Mouse (Mus musculus) ovary, postnatal 36 days (tissue): ENCODE results near the gene Cd59b.

ENCODE experiments used
- DNase-seq: peaks from one replicate; pipeline ENCODE4 v3.0.0; 2022; ENCODE audit warnings: low spot score, mixed read lengths

Gene Cd59b

GRCm38 (mm10) chr2:104069704-104070185 is at the start of gene Cd59b:
Gene Cd59b, plus strand, starts transcription at chr2:104069849.
- peak; percentile 59 for DNase-seq

DNA sequence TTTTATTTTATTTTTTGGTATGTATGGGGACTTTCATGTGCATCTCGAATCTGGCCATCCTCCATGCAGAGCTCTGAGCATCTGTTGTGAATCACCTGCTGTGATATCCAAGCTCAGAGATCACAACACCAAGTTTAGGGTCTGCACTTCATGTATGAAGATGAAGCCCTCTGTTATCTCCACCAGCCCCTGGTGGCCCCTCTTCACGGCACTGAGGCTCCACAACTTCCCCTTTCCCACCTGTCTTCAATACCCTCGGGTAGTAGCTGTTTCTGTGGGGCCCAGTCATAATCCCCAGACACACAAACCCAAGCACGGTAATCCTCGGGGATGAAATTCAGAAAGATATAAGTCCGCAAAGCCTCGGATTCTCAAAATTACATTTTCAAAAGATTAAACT is 46.6 kb upstream of the Cd59b start:
- no peak for DNase-seq

DNA sequence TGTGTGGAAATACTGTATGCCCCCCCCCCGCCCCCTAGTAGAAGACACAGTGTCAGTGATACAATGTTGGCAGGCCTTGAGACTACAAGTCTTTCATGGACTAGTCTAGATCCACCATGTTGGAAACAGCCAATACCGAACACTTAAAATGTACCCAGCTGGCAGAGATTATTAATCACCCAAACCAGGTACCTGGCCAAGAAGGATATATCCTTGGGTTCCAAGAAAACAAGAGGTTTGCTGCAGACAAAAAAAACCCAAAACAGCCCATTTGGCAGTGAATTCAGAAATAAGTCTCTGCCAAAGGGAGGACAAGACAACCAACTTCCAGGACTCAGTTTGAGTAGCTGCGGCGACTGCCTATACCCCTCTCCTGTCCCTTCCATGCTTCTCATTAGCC is 45.0 kb upstream of the Cd59b start:
- DNase-seq: no peak

DNA sequence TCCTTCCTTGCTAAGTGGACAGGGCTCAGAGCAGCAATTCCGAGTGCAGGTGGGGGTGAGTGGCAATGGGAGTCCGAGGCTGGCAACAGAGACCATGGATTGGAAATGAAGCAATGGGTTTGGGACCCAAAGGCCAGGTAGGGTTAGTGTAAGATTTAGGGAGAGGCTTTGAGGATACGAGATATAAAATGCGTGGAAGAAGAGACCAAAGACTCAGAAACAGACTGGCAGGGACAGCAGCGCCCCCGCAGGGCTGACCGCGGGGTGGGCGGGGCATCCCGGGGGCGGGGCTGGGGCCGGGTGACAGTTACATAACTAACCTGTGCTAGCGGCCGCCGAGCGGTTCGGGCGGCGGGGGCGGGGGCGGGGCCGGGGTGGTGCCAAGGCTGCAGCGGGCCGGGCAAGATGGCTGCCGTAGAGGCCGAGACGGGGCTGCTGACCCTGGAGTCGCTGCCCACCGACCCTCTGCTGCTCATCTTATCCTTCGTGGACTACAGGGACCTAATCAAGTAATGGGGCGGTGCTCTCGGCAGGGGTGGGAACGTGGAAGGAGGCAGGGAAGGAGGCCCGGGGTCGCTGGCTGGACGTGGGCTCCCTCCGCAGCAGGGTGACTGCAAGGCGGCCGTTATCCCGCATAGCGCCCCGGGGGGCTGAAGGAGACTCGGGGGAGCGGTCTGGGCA is 42.1 kb upstream of the Cd59b start, which contains the start of gene Fbxo3:
TSS of gene Fbxo3 (plus strand) at position 264 of the 681 bp plus-strand sequence.
- DNase-seq: peak; percentile 90

DNA sequence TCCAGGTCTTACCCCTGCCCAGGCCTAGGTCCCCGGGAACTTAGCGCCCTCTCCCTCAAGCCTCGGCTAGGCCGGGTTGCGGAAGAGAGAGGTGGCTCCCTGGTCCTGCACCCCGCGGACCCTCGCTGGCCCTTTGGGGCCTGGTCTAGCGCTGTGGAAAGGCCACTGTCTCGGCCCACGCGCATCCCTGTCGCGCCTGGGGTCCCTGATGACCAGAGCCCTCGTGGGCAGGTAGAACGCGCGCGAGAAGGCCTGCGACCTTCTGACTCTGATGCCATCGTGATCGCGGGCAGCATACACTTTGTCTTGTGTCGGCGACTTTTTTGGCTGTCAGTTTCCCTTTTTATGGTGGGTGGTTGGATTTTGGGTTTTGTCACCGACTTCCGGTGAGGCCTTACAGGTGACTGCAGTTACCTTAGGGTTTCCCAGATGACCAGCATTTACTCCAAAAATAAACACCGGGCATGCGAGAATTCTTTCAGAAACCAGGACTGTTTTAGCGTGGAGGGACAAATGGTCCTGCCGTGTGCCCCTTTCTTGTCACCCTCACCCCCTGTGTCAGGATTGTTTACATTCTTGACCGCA is 41.4 kb upstream of the Cd59b start, which contains the start of gene 4931422A03Rik:
TSS of gene 4931422A03Rik (minus strand) at position 223 of the 585 bp plus-strand sequence.
- DNase-seq: no peak

DNA sequence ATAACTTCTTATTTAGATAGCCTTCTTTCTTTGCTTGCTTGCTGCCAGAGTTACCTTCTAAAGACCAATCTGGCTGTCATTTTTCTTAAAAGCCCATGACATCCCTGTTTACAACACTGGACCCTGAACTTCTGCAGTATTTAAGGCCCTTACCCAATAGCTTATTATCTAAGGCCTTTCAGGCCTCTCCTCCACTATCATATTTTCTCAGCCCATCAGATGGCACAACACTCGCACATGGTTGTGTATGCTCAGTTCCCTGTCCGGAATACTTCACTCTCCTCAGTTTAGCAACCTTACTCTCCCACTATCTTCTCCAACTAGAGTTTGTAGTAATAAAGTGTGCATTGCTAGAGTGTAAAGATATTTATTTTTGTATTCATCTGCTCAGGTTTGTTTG is 40.6 kb upstream of the Cd59b start:
- DNase-seq: no peak

- no peak for DNase-seq
Measured at GRCm38 (mm10) chr2:104030381-104030780, 39.3 kb upstream of the Cd59b start.

DNA sequence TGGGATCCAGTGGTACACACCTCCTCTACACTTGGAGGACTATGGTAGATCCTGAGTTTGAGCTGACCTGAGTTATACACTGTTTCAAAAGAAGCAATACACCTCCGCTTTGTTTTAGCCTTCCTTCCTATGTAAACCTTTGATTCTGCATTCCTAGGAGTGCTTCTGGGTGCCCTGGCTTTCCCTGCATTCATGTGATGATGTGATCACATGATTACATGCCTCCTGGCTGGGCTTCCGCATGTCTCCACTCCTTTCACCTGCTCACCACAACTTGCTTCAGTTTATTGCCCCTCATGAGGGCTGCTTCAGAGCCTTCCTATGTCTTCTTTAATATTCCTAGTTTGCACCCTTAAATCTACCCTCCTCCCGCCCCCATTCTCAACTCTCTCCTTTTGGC is 37.6 kb upstream of the Cd59b start:
- DNase-seq: no peak

- peak; percentile 59 for DNase-seq
Measured at GRCm38 (mm10) chr2:104034832-104035472, 34.7 kb upstream of the Cd59b start.

DNA sequence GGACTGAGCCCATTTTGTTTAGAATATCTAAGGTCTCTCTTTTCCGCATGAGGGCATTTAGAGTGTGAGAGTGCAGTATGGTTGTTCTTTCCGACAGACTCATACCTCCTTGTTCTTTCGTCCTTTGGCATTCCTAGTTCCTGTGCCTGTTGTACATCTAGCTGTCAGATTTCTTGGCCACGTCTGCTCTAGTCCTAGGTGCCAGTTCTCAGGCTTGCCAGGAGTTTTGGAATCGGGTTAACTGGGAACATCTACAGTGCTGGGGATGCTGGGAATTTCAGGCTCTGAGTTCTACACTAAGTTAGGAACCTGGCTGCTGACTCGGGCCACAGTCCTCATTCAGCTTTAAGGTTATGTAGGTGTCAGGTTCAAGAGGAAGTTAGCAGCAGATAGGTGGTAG is 34.1 kb upstream of the Cd59b start:
- no peak for DNase-seq

- DNase-seq: no peak
Measured at GRCm38 (mm10) chr2:104036316-104036715, 33.3 kb upstream of the Cd59b start.

DNA sequence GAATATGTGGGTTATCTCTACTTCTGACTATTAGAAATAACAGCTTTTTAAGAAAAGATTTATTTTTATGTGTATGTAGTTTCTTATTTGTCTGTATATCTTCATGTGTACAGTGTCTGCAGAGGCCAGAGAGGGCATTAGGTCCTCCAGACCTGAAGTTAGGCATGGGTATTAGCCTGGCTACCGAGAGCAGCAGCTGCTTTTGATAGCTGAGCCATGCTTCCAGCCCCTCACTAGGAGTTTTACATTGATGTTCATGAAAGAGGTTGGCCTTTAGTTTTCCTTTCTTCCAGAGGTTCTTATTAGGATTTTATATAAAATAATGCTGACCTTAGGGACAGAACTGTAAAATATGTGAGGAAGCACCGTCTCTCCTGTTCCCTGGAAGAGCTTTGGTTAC is 31.4 kb upstream of the Cd59b start:
- DNase-seq: no peak

- DNase-seq: no peak
Measured at GRCm38 (mm10) chr2:104041632-104042031, 28.0 kb upstream of the Cd59b start.

DNA sequence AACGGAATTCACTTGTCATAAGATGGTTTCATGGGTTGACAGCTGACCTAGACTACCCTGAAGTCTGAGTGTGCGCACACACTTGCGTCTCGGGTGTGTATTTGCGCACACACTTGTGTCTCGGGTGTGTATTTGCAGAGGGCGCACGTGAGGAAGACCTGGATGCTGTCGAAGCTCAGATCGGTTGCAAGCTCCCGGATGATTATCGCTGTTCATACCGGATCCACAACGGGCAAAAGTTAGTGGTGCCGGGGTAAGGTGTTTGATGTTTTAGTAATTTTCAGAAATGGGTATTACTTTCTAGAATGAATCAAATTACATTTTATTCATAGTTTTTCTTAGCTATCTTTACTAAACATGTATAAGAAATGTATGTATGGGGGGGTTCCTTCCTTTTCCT is 26.9 kb upstream of the Cd59b start:
- DNase-seq: no peak

- no peak for DNase-seq
Measured at GRCm38 (mm10) chr2:104043624-104044478, 25.8 kb upstream of the Cd59b start.

- no peak for DNase-seq
Measured at GRCm38 (mm10) chr2:104044479-104045080, 25.1 kb upstream of the Cd59b start.

GRCm38 (mm10) chr2:104058381-104058780 is 11.3 kb upstream of the Cd59b start:
- no peak for DNase-seq

DNA sequence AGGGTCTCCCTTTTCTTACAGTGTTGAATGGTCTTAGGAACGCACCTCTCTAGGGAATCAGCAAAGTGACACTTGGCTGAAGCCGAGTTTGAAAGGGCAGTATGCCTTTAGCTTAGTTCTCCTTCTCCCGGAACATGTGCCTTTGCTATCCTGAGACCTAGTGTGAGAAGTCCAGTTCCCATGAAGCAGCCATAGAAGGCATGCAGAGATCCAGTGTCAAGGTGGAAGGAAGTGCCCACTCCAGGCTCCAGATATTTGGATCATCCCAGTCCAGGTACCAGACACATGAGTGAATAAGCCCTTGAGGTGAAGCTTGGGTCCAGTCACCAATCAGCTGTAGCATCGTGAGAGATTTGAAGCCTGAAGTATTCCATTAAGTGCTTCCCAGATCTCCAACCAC is 10.7 kb upstream of the Cd59b start:
- no peak for DNase-seq

GRCm38 (mm10) chr2:104059786-104060185 is 9.9 kb upstream of the Cd59b start:
- no peak for DNase-seq

DNA sequence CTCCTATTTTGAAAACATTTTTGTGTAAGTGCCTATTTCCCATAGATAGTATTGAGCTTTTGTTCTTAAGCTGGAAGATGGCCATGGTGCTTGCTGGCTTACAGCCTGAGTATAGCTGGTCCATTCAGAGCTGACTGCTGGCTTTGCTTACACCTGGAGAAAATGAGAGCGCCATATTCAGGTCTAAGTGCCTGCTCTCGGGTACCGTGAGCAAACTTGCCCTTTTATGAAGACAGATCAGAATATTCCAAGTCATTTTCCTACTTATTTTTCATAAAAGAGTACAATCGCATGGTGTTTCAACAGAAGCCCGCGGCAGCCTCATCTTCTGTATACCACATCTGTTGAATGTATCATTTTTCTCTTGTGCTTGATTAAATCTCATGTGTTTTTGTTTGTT is 8.7 kb upstream of the Cd59b start:
- no peak for DNase-seq

DNA sequence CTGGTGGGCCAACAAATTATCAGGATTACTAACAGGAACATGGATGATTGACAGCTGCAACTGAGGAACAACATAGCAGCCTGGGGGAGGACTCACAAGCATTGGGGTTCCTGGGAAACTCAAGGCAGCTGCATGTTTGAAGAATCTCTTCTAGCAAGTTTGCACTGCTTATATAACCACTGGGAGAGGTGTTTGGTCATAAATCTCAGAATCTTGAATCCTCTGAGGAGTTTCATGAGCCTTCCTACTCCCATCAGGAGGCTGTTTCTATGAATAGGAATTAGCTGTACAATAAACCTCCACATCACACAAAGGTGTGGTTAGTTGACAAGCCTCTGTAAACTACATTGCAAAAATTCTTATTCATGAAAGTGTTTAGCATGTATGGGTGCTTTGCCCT is 7.0 kb upstream of the Cd59b start:
- DNase-seq: no peak

DNA sequence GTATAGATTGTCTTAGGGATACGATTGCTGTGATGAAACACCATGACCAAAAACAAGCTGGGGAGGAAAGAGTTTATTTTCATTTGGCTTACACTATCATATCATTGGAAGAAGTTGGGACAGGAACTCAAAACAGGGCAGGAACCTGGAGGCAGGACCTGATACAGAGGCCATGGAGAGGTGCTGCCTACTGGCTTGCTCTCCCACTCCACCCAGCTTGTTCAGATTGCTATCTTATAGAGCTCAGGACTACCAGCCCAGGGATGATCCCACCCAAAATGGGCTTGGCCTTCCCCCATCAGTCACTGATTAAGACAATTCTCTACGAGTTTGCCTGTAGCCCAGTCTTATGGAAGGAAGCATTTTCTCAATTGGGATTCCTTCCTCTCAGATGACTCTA is 5.5 kb upstream of the Cd59b start:
- DNase-seq: no peak
